Mouse (Mus musculus) gastrocnemius, postnatal 36 days (tissue): ENCODE data around the gene Gm36079. TPM values are rescaled to one million over a fixed set of nuclear protein-coding genes. Genes with fewer than 3 reads are reported as not detected.
"Not testable (repeated sequence)": the region's sequence is repeated elsewhere in the genome, so short reads cannot be mapped to it uniquely, and the experiment has no call there.

Experiments used
- DNase-seq, 2 experiments: peaks; one replicate each; pipeline ENCODE4 v3.0.0; 2022
- intact Hi-C: fragments of 180-260 bp; cut with DNase I; formaldehyde crosslinking; loops from one replicate; pipeline ENCODE4 v1.15.1; 2025
- total RNA-seq, 2 experiments: library from RNA; stranded (reverse); gene quantifications; 2 replicates each; pipeline ENCODE4 v1.2.3; 2021

The Gm36079 gene
- total RNA-seq, 2 experiments from 2014 or later, result not detected

DNA sequence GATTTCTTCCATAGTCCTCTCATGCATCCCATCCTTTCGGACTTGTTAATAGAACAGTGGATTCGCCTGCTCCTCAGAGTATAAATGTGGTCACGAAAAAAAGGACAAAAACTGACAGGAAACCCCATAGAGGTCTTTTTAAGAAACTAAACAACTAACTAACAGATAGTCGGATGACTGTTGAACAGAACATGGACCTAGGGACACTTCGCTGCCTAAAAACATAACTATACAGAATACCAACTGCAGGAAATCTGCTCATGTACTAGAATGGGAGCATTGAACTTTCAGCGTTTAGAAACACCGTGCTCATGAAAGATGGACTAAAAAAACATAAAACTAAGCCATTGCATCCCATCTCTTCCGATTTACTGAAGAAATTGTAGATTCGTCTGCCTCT lies 2.2 kb downstream of the Gm36079 start:
- intact Hi-C loops, DNase-seq: not testable (repeated sequence)

DNA sequence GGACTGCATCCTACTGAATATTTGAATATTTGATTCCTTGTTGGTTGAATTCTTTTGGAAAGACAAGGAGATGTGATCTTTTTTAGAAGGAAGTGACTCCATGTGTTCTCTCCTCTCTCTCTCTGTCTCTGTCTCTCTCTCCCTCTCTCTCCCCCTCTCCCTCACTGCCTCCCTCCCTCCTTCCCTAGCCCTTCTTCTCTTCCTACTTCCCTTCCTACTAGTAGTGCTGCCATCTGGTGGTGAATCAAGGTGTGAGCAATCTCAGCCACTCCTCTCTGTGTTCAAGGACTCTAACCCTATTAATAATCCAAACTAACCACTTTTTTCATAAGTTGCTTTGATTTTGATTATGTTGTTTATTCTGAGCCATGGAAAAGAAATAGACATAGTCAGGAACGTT lies 5.3 kb downstream of the Gm36079 start:
- DNase-seq, intact Hi-C loops: not testable (repeated sequence)

DNA sequence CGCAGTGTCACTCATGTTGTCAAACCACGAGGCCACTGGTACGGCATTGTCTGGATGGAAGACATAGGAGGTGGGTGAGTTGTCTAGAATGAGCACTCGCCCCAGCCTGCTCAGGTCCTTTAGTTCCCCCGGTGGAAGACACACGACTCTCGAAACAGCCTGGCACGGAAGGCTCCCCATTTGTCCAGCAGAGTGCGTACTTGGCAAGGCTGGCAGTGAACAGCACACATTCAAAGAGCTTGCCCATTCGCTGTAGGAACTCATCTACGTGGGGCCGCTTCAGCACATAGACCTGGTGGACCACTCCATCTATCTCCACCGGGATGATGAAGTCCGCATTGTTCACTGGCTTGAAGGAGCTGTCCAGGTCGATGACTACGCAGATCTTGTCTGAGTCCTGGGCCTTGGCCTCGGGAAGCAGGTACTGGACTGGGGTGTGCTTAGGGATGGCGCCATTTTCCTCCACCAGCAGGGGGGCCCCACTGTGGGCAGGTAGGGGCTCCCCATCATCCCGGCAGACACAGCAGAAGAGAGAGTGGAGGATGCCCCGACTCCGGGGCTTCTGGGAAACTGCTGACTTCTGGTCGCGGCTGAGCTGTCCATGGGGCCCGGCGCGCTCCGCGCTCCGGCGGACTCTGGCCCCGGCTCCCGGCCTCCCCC lies 11.3 kb downstream of the Gm36079 start:
- intact Hi-C loops, DNase-seq: not testable (repeated sequence)

DNA sequence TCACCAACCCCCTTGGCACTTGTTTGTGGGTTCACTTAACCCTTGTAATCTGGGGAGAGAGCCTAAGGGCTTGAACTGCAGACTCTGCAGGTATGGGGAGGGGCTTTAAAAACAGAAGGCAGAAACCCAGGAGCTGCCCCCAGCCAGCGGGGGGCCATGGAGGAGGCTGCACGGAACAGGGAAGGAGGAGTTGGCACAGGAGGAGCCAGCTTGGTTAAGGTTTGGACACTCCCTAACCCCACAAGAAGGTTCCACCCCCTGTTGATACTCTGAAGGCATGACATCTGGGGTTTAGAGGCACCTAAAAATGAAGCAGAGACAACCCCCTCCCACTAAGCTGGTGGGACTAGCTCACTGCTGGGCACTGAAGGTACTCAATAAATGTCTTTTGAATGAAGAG lies 12.8 kb downstream of the Gm36079 start:
- intact Hi-C loops, DNase-seq: not testable (repeated sequence)

DNA sequence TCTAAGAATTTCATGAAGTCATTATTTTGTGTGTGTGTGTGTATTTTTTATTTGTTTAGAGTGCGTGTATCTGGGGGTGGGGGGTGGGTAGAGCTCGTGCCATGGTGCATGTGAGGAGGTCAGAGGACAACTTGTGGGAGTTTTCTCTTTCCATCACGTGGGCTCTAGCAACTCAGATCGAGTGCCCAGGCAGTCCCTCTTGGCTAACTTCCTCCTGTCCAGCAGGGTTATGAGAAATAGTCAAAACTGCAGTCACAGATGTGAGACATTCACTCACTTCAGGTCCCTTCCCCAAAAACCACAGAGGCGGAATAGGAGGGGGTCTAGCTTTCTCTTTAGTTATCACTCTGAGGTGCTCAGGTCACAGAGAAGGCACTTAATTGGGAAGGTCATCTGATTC lies 13.3 kb downstream of the Gm36079 start:
- DNase-seq, intact Hi-C loops: not testable (repeated sequence)

DNA sequence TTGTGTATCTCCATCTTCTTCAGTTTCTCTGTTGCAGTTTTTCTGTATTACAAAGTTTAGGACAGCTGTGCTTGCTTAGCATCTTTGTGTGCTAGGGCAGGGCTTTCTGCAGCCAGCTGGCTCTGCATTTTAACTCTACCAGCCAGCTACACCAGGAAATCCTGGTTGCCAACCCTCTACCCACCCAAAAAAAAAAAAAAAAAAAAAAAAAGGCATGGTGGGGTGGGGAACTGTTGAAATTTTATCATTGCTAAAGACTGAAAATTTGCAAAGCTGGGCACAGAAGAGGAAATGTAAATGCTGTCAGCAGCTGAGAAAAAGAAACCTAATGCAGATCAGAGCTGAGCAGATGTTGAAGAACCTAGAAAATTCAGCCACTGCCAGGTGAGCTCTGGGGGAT lies 16.7 kb downstream of the Gm36079 start:
- DNase-seq, intact Hi-C loops: not testable (repeated sequence)

DNA sequence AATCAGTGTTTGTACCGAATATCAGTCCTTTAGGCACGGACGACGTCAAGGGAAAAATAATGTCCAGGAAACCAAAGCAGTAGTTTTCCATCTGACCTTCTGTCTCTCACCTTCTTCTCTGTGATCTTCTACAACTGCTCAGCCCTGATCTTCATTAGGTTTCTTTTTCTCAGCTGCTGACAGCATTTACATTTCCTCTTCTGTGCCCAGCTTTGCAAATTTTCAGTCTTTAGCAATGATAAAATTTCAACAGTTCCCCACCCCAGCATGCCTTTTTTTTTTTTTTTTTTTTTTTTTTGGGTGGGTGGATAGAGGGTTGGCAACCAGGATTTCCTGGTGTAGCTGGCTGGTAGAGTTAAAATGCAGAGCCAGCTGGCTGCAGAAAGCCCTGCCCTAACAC lies 27.6 kb downstream of the Gm36079 start:
- DNase-seq, intact Hi-C loops: not testable (repeated sequence)

DNA sequence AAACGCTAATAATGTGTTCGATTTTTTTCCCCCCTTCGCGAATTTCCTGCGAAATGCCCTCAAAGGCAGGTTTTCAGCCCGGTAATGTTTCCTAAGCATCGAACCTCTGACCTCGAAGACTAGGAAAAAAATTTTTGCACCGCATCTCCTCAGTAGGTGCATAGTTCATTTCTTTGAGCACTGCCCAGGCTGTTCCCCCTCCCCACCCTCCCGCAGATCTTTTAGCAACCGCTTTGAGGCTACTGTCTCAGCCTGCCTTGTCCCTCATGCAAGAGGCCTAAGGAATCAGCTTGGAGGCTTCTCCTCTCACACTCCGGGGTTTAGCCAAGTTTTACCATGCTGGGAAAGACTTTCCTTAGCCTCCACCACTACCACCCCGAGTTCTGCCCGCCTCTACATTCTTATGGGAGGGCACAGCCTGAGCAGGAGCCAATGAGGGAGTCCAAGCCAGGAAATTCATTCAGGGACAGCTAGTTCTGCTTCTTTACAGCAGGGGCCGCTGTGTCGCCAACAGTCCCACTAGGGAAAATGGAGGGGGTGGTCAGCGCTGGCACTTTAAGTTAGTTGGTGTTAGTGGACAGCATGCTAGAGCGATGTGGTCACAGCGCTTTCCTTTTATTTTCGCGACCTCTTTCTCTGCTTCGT lies 28.2 kb downstream of the Gm36079 start:
- intact Hi-C loops, DNase-seq: not testable (repeated sequence)

DNA sequence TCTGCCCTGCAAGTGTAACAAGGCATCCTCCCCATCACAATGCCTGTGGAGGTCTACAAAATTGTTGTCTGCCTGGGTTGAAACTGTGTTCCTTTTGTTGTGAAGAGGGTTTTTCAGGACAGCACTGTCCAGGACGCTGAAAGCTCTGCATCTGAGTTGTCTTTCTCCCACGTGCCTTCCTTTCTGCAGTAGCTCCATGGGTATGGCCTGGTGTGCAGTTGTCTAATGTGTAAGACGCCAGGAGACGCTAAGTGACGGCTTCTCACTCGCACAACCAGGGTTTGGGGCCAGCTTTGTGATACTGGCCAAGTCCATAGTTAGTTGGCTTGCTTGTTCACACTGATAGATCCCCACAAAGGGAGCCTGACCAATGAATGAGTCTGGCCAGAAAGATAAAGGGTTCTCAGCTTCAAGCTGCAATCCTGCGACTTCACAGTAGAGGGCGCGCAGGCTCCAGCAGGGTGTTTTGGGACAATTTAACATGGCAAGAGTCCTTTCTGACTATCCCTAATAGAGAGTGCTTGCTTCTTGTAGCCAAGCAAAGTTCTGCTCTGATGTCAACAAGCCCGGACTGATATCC lies 34.8 kb downstream of the Gm36079 start:
- intact Hi-C loops, DNase-seq: not testable (repeated sequence)

DNA sequence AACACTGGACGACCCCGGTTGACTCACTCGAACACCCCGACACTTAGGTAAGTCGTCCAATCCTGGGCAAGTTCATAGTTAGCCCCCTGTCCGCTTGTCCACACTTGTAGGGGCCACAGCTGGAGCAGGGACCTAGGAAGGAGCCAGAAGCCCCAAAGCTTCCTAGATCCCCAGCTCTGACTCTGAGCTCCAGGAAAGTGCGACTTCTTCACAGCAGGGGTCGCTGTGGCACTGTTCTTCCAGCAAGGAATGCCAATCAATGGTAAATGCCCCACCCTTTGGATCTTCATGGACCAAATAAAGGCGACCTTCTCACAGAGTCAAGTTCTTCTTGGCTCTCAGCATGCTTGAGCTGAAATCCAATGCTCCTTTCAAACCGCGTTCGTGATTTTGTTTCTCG lies 35.5 kb downstream of the Gm36079 start:
- DNase-seq, intact Hi-C loops: not testable (repeated sequence)

Other genes with a start within 250 kb of the Gm36079 start
- gene Zfp131, start 236.1 kb downstream of the Gm36079 start, total RNA-seq, result 10 to 100 TPM; 19.1 to 19.2 TPM
- gene AF067063, start 196.8 kb downstream of the Gm36079 start, total RNA-seq, result not detected
- gene D13Ertd608e, start 191.0 kb downstream of the Gm36079 start, total RNA-seq, result not detected
- gene Tcstv1, start 132.2 kb downstream of the Gm36079 start, total RNA-seq, result not detected
- gene Gm21761, start 97.7 kb downstream of the Gm36079 start, total RNA-seq, result not detected
- gene B020031M17Rik, start 76.2 kb downstream of the Gm36079 start, total RNA-seq, result not detected
- gene Gm21188, start 25.2 kb upstream of the Gm36079 start, total RNA-seq, result under 1 TPM in 1 of 2 experiments, not detected in 1; 0.17 TPM
- not detected for gene Gm20767, start 113.2 kb upstream of the Gm36079 start, total RNA-seq
- gene Gm21818, start 145.4 kb upstream of the Gm36079 start, total RNA-seq, result not detected
- not detected for gene Gm21762, start 188.9 kb upstream of the Gm36079 start, total RNA-seq
- not detected for gene Gm21731, start 212.1 kb upstream of the Gm36079 start, total RNA-seq
- not detected for gene AF067061, start 236.1 kb upstream of the Gm36079 start, total RNA-seq